Mouse (Mus musculus): ENCODE measurements at regions not wholly inside any gene's neighbourhood (a gene's known extent, or its start where the extent isn't known, plus 50 kb on each side); places are given as distances from the start of the nearest gene placed in this dataset.

- DNase-seq (ENCODE audit: low read depth, low spot score): no peak
These were observed 498.1 kb downstream of the Slc22a22 start for GRCm38 (mm10) chr15:56979353-56979752.

- no peak for DNase-seq (ENCODE audit: low read depth, low spot score)
These were observed 501.7 kb downstream of the Slc22a22 start for GRCm38 (mm10) chr15:56975446-56976433.

GRCm38 (mm10) chr15:56970140-56970539 is 507.3 kb downstream of the Slc22a22 start:
- DNase-seq (ENCODE audit: low read depth, low spot score): no peak

- DNase-seq (ENCODE audit: low read depth, low spot score): peak; percentile 23
These were observed 521.1 kb downstream of the Slc22a22 start for GRCm38 (mm10) chr15:56956356-56956755.

GRCm38 (mm10) chr15:56952176-56952575 is 525.2 kb downstream of the Slc22a22 start:
- DNase-seq (ENCODE audit: low read depth, low spot score): no peak

- DNase-seq (ENCODE audit: low read depth, low spot score): no peak
These were observed 526.6 kb downstream of the Slc22a22 start for GRCm38 (mm10) chr15:56950824-56951223.

GRCm38 (mm10) chr15:56940891-56941290 is 536.5 kb downstream of the Slc22a22 start:
- DNase-seq (ENCODE audit: low read depth, low spot score): no peak

- DNase-seq (ENCODE audit: low read depth, low spot score): no peak
These were observed 580.9 kb downstream of the Slc22a22 start for GRCm38 (mm10) chr15:56896553-56896952.

GRCm38 (mm10) chr15:56881501-56881900 is 595.9 kb downstream of the Slc22a22 start:
- DNase-seq (ENCODE audit: low read depth, low spot score): peak; percentile 59

GRCm38 (mm10) chr15:56865879-56866278 is 611.5 kb downstream of the Slc22a22 start:
- no peak for DNase-seq (ENCODE audit: low read depth, low spot score)

GRCm38 (mm10) chr15:56865035-56865804 is 612.2 kb downstream of the Slc22a22 start:
- DNase-seq (ENCODE audit: low read depth, low spot score): no peak

GRCm38 (mm10) chr15:56858627-56859334 is 618.6 kb downstream of the Slc22a22 start:
- peak; percentile 68 for DNase-seq (ENCODE audit: low read depth, low spot score)

GRCm38 (mm10) chr15:56858134-56858533 is 619.3 kb downstream of the Slc22a22 start:
- DNase-seq (ENCODE audit: low read depth, low spot score): no peak

- DNase-seq (ENCODE audit: low read depth, low spot score): peak; percentile 82
These were observed 621.4 kb downstream of the Slc22a22 start for GRCm38 (mm10) chr15:56856057-56856456.

GRCm38 (mm10) chr15:56853106-56853505 is 624.3 kb downstream of the Slc22a22 start:
- no peak for DNase-seq (ENCODE audit: low read depth, low spot score)

GRCm38 (mm10) chr15:56847469-56848128 is 629.8 kb downstream of the Slc22a22 start:
- no peak for DNase-seq (ENCODE audit: low read depth, low spot score)

GRCm38 (mm10) chr15:56844574-56844973 is 632.9 kb downstream of the Slc22a22 start:
- no peak for DNase-seq (ENCODE audit: low read depth, low spot score)

GRCm38 (mm10) chr15:56841516-56841915 is 635.9 kb downstream of the Slc22a22 start:
- no peak for DNase-seq (ENCODE audit: low read depth, low spot score)

GRCm38 (mm10) chr15:56837292-56837691 is 640.1 kb downstream of the Slc22a22 start:
- DNase-seq (ENCODE audit: low read depth, low spot score): no peak

- no peak for DNase-seq (ENCODE audit: low read depth, low spot score)
These were observed 642.8 kb downstream of the Slc22a22 start for GRCm38 (mm10) chr15:56834621-56835020.

- DNase-seq (ENCODE audit: low read depth, low spot score): no peak
These were observed 644.8 kb downstream of the Slc22a22 start for GRCm38 (mm10) chr15:56832666-56833065.

Data from forelimb bud, embryonic 11.5 days (tissue).